ENCODE assay signal across 37 mouse cellular contexts in the genomic region with DNA sequence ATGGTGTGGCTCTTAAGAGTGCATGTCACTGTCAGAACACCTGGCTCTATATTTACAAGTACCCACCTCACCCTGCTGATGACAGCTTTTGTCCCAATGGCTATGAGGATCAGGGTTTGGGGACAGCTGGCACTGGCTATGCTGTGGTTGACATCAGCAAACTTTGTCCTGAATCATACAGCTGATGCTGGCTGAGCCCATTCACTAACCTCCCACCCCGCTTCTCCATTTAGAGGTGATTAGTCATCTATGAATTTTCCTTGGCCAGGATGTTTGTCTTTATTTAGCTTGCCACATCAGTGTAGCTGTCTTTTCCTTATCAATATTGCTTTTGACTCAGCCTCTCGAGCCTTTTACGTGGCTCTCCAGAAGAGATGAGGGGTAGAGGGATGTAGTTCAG. TPM values are rescaled to one million over a fixed set of nuclear protein-coding genes. Genes with fewer than 3 reads are reported as not detected.
DNase-seq lines count a peak whose midpoint lies in the region; ATAC-seq and TF ChIP-seq lines count a peak whose summit lies in the region.
"Had no signal": no experiment of that assay in that cellular context is flagged by ENCODE, and none has a peak within 500 bp of the region (broad histone marks: within the 10 kb centered on the region; RNA-seq: fewer than 3 reads in every experiment).

No protein-coding gene starts in this region.

- no peak overlapping the region for H3K9ac ChIP-seq in hindbrain, embryonic 16.5 days (ENCODE audit: low read depth, low read length)
- H3K9ac ChIP-seq: embryonic facial prominence, embryonic 13.5 days; forebrain, embryonic 13.5 days; hindbrain, embryonic 14.5 days had no signal

- H3K27ac ChIP-seq in hindbrain, embryonic 16.5 days (ENCODE audit: low read depth, low read length) = no peak overlapping the region
- H3K27ac ChIP-seq: embryonic facial prominence, embryonic 10.5 days; embryonic facial prominence, embryonic 13.5 days; forebrain, embryonic 10.5 days; forebrain, embryonic 13.5 days; hindbrain, embryonic 14.5 days had no signal

- H3ac ChIP-seq in myocyte (ENCODE audit: control insufficient read depth, insufficient read length) = no peak overlapping the region

- peak; percentile 42 for DNase-seq in 3134 (ENCODE audit: extremely low read depth, insufficient read length, low spot score)
- DNase-seq in 416B (ENCODE audit: low read depth) = peak; percentile 11
- peak; percentile 71 for DNase-seq in NIH3T3 (ENCODE audit: low read depth)
- DNase-seq in kidney, postnatal 36 days = no peak
- no peak for DNase-seq in layer of hippocampus, postnatal 36 days
- DNase-seq: adrenal gland, postnatal 14 days; B cell, adult 2 months; cerebellum, adult 18-20 months; cerebellum, adult 9-10 months; cerebellum, postnatal 36 days; embryo, embryonic 11 days; gastrocnemius, postnatal 10 days; gastrocnemius, postnatal 36 days; heart, adult 11 months; heart, postnatal 4 days; kidney, adult 2 months had no signal

- H3K36me3 ChIP-seq in myocyte (ENCODE audit: control insufficient read depth, insufficient read depth) = no peaks in the 10 kb centered on the region
- no peaks in the 10 kb centered on the region for H3K36me3 ChIP-seq in hindbrain, embryonic 16.5 days (ENCODE audit: control insufficient read depth, insufficient read depth, low read length)
- H3K36me3 ChIP-seq: embryonic facial prominence, embryonic 10.5 days; embryonic facial prominence, embryonic 13.5 days; forebrain, embryonic 10.5 days had no signal

- no peaks in the 10 kb centered on the region for H3K4me1 ChIP-seq in hindbrain, embryonic 16.5 days (ENCODE audit: control insufficient read depth, insufficient read depth, low read depth, low read length)
- H3K4me1 ChIP-seq: embryonic facial prominence, embryonic 10.5 days; embryonic facial prominence, embryonic 13.5 days; forebrain, embryonic 13.5 days had no signal

- no peaks in the 10 kb centered on the region for H3K27me3 ChIP-seq in myocyte (ENCODE audit: control insufficient read depth, insufficient read depth, insufficient read length)
- no peaks in the 10 kb centered on the region for H3K27me3 ChIP-seq in hindbrain, embryonic 16.5 days (replicated peaks; ENCODE audit: control insufficient read depth, insufficient read depth, low read length)
- H3K27me3 ChIP-seq: embryonic facial prominence, embryonic 13.5 days; forebrain, embryonic 13.5 days; Patski had no signal

- no peak for ATAC-seq in hindbrain, embryonic 16.5 days
- ATAC-seq: CD4-positive, CD25-positive, alpha-beta regulatory T cell, adult 4 months; forebrain, embryonic 13.5 days; forebrain, embryonic 16.5 days; intestine, postnatal 0 days; Patski had no signal

- no peak overlapping the region for H3K4me3 ChIP-seq in myocyte
- no peak overlapping the region for H3K4me3 ChIP-seq in hindbrain, embryonic 16.5 days (ENCODE audit: low read length)
- H3K4me3 ChIP-seq: embryonic facial prominence, embryonic 10.5 days; embryonic facial prominence, embryonic 13.5 days; erythroblast, embryonic 14.5 days; forebrain, embryonic 10.5 days; forebrain, embryonic 13.5 days had no signal

- no peak for TF ChIP-seq POLR2A in myocyte (IDR thresholded peaks at IDR 0.05; ENCODE audit: insufficient read length, low read depth)

- WGBS in hindbrain, embryonic 16.5 days = 87% methylated on average over 3 of the region's 3 CpGs

- H3K9me3 ChIP-seq in hindbrain, embryonic 16.5 days (ENCODE audit: control insufficient read depth, low read length) = no peaks in the 10 kb centered on the region
- H3K9me3 ChIP-seq: embryonic facial prominence, embryonic 10.5 days; embryonic facial prominence, embryonic 13.5 days; forebrain, embryonic 10.5 days; forebrain, embryonic 13.5 days had no signal

- H3K79me2 ChIP-seq in myocyte (ENCODE audit: control insufficient read depth, insufficient read depth) = no peaks in the 10 kb centered on the region

- H3K4me2 ChIP-seq in myocyte (ENCODE audit: low read depth) = peak overlapping the region; percentile 21
- no peak overlapping the region for H3K4me2 ChIP-seq in hindbrain, embryonic 16.5 days (ENCODE audit: low read length)
- H3K4me2 ChIP-seq: embryonic facial prominence, embryonic 13.5 days; forebrain, embryonic 13.5 days; heart, embryonic 11.5 days; hindbrain, embryonic 14.5 days had no signal

TF ChIP-seq in myocyte, 11 proteins besides CTCF, POLR2A, EP300 and RAD21:
- TF ChIP-seq MYOG (IDR thresholded peaks at IDR 0.05; ENCODE audit: control insufficient read depth in 1 of 3, insufficient read depth in 1 of 3, insufficient read length in 2 of 3, low read depth in 2 of 3) (peak in 2 of 3 experiments; percentile 43 to 70), MYOD1 (IDR thresholded peaks at IDR 0.05; ENCODE audit: control insufficient read depth in 1 of 3, insufficient read length in 2 of 3, low read depth in 2 of 3) (peak in 1 of 3 experiments; percentile 87), USF1 (IDR thresholded peaks at IDR 0.05; ENCODE audit: low read depth) (no peak), TCF12 (IDR thresholded peaks at IDR 0.05; ENCODE audit: insufficient read depth, poor library complexity, severe bottlenecking) (no peak)

RNA-seq across cellular contexts. Expression of a gene that starts 17.4 kb away (rescaled TPM):
- polyA plus RNA-seq in myocyte (2012; fragmentation: generic; extraction: Trizol) = 1.6 TPM
- 0.54 and 0.65 TPM in 2 replicates for polyA plus RNA-seq in hindbrain, embryonic 16.5 days (2015; fragmentation: Nextera tagmentation; extraction: Ambion mirVana)
- under 1 TPM; 0.30 to 0.33 TPM for total RNA-seq in layer of hippocampus, postnatal 36 days (2021)
- total RNA-seq: adrenal gland, adult 18-20 months; adrenal gland, postnatal 14 days; heart, adult 8-10 months; heart, postnatal 4 days; MEL had no signal
- polyA plus RNA-seq: CD4-positive, CD25-positive, alpha-beta regulatory T cell, adult 4 months; embryonic facial prominence, embryonic 10.5 days; embryonic facial prominence, embryonic 13.5 days; erythroblast, embryonic 14.5 days; forebrain, embryonic 10.5 days; forebrain, embryonic 13.5 days; heart, embryonic 11.5 days; heart, embryonic 14.5 days; heart, postnatal 0 days; hindbrain, embryonic 11.5 days had no signal

RNA-seq across cellular contexts. Expression of a gene that starts 22.2 kb away (rescaled TPM):
- not detected for polyA plus RNA-seq in myocyte (2012; fragmentation: generic; extraction: Trizol)
- polyA plus RNA-seq in hindbrain, embryonic 16.5 days (2015; fragmentation: Nextera tagmentation; extraction: Ambion mirVana) = 1.2 and 2.3 TPM in 2 replicates
- total RNA-seq in layer of hippocampus, postnatal 36 days (2021) = not detected
- total RNA-seq: adrenal gland, adult 18-20 months; adrenal gland, postnatal 14 days; gastrocnemius, adult 18-20 months; gastrocnemius, postnatal 10 days; gastrocnemius, postnatal 36 days; heart, adult 8-10 months; heart, postnatal 4 days; MEL had no signal
- polyA plus RNA-seq: CD4-positive, CD25-positive, alpha-beta regulatory T cell, adult 4 months; embryonic facial prominence, embryonic 10.5 days; erythroblast, embryonic 14.5 days; forebrain, embryonic 10.5 days; forebrain, embryonic 13.5 days; forebrain, embryonic 16.5 days; heart, embryonic 11.5 days; heart, embryonic 14.5 days; heart, postnatal 0 days; hindbrain, embryonic 11.5 days; intestine, embryonic 14.5 days; intestine, postnatal 0 days; kidney, adult 2 months; Patski had no signal

Comparison
In these comparisons a context has a peak if more than half of its experiments do, and no peak if none do; other contexts are left out.
1. DNase-seq: peak in 3134 (single experiment), 416B (single experiment) and NIH3T3 (single experiment); none in kidney, postnatal 36 days (0 of 2) and layer of hippocampus, postnatal 36 days (0 of 2).